Mouse (Mus musculus) gastrocnemius, postnatal 10 days (tissue): ENCODE measurements around the gene 1700029I15Rik. TPM values are rescaled to one million over a fixed set of nuclear protein-coding genes. Genes with fewer than 3 reads are reported as not detected.

Experiments used
- DNase-seq: peaks from one replicate; pipeline ENCODE4 v3.0.0; 2021; ENCODE audit warnings: mixed read lengths
- total RNA-seq, 2 experiments: library from RNA; stranded (reverse); gene quantifications; 2 replicates each; pipeline ENCODE4 v1.2.3; 2021

1700029I15Rik gene
- total RNA-seq, 2 experiments from 2014 or later = 0.80 to 1.9 TPM

GRCm38 (mm10) chr2:92373437-92373813 lies 8.9 kb upstream of the 1700029I15Rik start:
- no peak for DNase-seq

GRCm38 (mm10) chr2:92374514-92374913 lies 7.8 kb upstream of the 1700029I15Rik start, which contains the start of the genes Pex16 and Large2:
Pex16 (plus strand) TSS chr2:92374676.
Large2 (minus strand) TSS chr2:92374869.
- no peak for DNase-seq

GRCm38 (mm10) chr2:92375099-92375623 lies 7.2 kb upstream of the 1700029I15Rik start:
- DNase-seq = peak; percentile 90

GRCm38 (mm10) chr2:92375788-92376187 lies 6.5 kb upstream of the 1700029I15Rik start:
- no peak for DNase-seq

- no peak for DNase-seq
Observed at GRCm38 (mm10) chr2:92376300-92376699, 6.0 kb upstream of the 1700029I15Rik start.

- DNase-seq = no peak
Observed at GRCm38 (mm10) chr2:92377320-92377719, 5.0 kb upstream of the 1700029I15Rik start.

- DNase-seq = no peak
Observed at GRCm38 (mm10) chr2:92379783-92380494, 2.4 kb upstream of the 1700029I15Rik start.

- no peak for DNase-seq
Observed at GRCm38 (mm10) chr2:92380495-92381050, 1.8 kb upstream of the 1700029I15Rik start.

- no peak for DNase-seq
Observed at GRCm38 (mm10) chr2:92381161-92381560, 1.2 kb upstream of the 1700029I15Rik start.

- DNase-seq = no peak
Observed at GRCm38 (mm10) chr2:92382759-92383158, 421 bp downstream of the 1700029I15Rik start.

- DNase-seq = no peak
Observed at GRCm38 (mm10) chr2:92384101-92384500, 1.8 kb downstream of the 1700029I15Rik start.

- no peak for DNase-seq
Observed at GRCm38 (mm10) chr2:92385113-92386051, 3.0 kb downstream of the 1700029I15Rik start.

GRCm38 (mm10) chr2:92386821-92387570 lies 4.7 kb downstream of the 1700029I15Rik start:
- no peak for DNase-seq

GRCm38 (mm10) chr2:92387646-92388045 lies 5.3 kb downstream of the 1700029I15Rik start:
- DNase-seq = no peak

- no peak for DNase-seq
Observed at GRCm38 (mm10) chr2:92388081-92388517, 5.8 kb downstream of the 1700029I15Rik start.

- peak; percentile 69 for DNase-seq
Observed at GRCm38 (mm10) chr2:92388891-92389641, 6.7 kb downstream of the 1700029I15Rik start.

GRCm38 (mm10) chr2:92389645-92390044 lies 7.3 kb downstream of the 1700029I15Rik start:
- DNase-seq = no peak

- DNase-seq = peak; percentile 55
Observed at GRCm38 (mm10) chr2:92390206-92390930, 8.0 kb downstream of the 1700029I15Rik start.

- no peak for DNase-seq
Observed at GRCm38 (mm10) chr2:92391116-92391515, 8.8 kb downstream of the 1700029I15Rik start.

GRCm38 (mm10) chr2:92391703-92392317 lies 9.5 kb downstream of the 1700029I15Rik start:
- DNase-seq = no peak
